Mouse (Mus musculus) spleen, adult 2 months (tissue): ENCODE results near the gene Adnp. TPM values are rescaled to one million over a fixed set of nuclear protein-coding genes. Genes with fewer than 3 reads are reported as not detected.

Experiments used
- DNase-seq, 2 experiments: peaks; one replicate each; pipeline versions ENCODE4 v3.0.0 to v3.0.0-alpha.2; 2012 to 2021; ENCODE audit warnings: low spot score in 2 of 2, low read depth in 1 of 2
- H3K27ac ChIP-seq: fragments of 200-500 bp; 2 replicates; pipeline ENCODE4 v1.5.1; 2012; ENCODE audit warnings: low read length, inconsistent platforms; ENCODE audit not compliant: insufficient read depth
- H3K27me3 ChIP-seq: fragments of 200-500 bp; 2 replicates; pipeline ENCODE4 v1.6.1; 2012; ENCODE audit warnings: mild to moderate bottlenecking, moderate library complexity, low read length, inconsistent platforms; ENCODE audit not compliant: control insufficient read depth, insufficient read depth
- H3K36me3 ChIP-seq: fragments of 200-500 bp; 2 replicates; pipeline ENCODE4 v1.6.1; 2012; ENCODE audit warnings: mild to moderate bottlenecking, low read length, inconsistent platforms; ENCODE audit not compliant: control insufficient read depth, insufficient read depth
- H3K4me1 ChIP-seq: fragments of 200-500 bp; 2 replicates; pipeline ENCODE4 v1.6.1; 2011; ENCODE audit warnings: inconsistent platforms; ENCODE audit not compliant: control insufficient read depth, insufficient read depth, insufficient read length
- H3K4me3 ChIP-seq: fragments of 200-500 bp; 2 replicates; pipeline ENCODE4 v1.5.1; 2011; ENCODE audit warnings: mild to moderate bottlenecking, inconsistent platforms; ENCODE audit not compliant: insufficient read depth, insufficient read length; ENCODE audit errors: extremely low read depth
- CTCF ChIP-seq: fragments of 200-500 bp; IDR thresholded peaks from 2 replicates; pipeline ENCODE4 v1.5.1; 2011; ENCODE audit warnings: mild to moderate bottlenecking, inconsistent platforms; ENCODE audit not compliant: insufficient read depth, insufficient read length, insufficient replicate concordance; ENCODE audit errors: extremely low read depth
- POLR2A ChIP-seq: fragments of 200-500 bp; IDR thresholded peaks from 2 replicates; pipeline ENCODE4 v1.6.1; 2011; ENCODE audit warnings: low read depth, low read length, inconsistent platforms
- WGBS: fragments of 180-500 bp; shearing (Covaris S2); methylation state at CpG from one replicate; pipeline ENCODE4 v1.1.7; 2018; 5-methylcytosine and 5-hydroxymethylcytosine counted together
- polyA plus RNA-seq: library from polyadenylated mRNA; depleted of rRNA; stranded (reverse); fragments of >200 nt; gene quantifications from 2 replicates; pipeline ENCODE4 v1.2.3, GENCODE M21; 2012; rRNA removed

The Adnp gene
- polyA plus RNA-seq, 1 experiment: 15.7 TPM

GRCm38 (mm10) chr2:168145437-168145836 lies 61.5 kb downstream of the Adnp start:
- Histone ChIP-seq H3K27me3 (no peaks in the 10 kb centered on the region), H3K27ac (no peak overlapping the region), H3K4me3 (no peak overlapping the region), H3K36me3 (no peaks in the 10 kb centered on the region), H3K4me1 (no peaks in the 10 kb centered on the region)
- no peak for DNase-seq
- WGBS: 94% methylated on average over 2 of the region's 2 CpGs
- no peak for TF ChIP-seq POLR2A

- Histone ChIP-seq H3K27ac (no peak overlapping the region), H3K27me3 (no peaks in the 10 kb centered on the region), H3K4me1 (no peaks in the 10 kb centered on the region), H3K4me3 (no peak overlapping the region), H3K36me3 (no peaks in the 10 kb centered on the region)
- TF ChIP-seq CTCF (no peak), POLR2A (no peak)
- no peak for DNase-seq
- WGBS: 74% methylated on average over 5 of the region's 5 CpGs
Measured at GRCm38 (mm10) chr2:168143794-168144193, 63.1 kb downstream of the Adnp start.

DNA sequence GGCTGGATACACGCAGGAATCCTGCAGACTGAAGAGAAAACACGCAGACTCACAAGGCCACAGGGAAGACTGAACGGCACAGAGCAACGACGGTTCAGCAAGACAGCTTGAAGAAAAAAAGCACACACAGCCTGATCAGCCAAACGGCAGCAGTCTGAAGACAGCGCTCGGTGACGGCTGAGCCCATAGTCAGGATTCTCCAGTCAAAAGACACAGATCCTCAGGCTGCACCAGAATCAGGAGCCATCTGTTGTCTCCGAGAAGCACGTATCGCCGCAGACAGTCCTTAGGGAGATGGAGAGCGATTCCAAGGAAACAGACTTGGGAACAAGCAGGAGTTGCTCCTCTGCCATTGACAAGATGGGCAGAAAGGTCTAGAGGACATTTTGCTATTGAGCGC lies 69.8 kb downstream of the Adnp start:
- Histone ChIP-seq H3K27me3 (no peaks in the 10 kb centered on the region), H3K36me3 (no peaks in the 10 kb centered on the region), H3K27ac (no peak overlapping the region), H3K4me1 (no peaks in the 10 kb centered on the region), H3K4me3 (no peak overlapping the region)
- WGBS: 90% methylated on average over 15 of the region's 15 CpGs
- no peak for TF ChIP-seq POLR2A
- TF ChIP-seq CTCF: no peak
- DNase-seq: no peak

Other genes starting within 250 kb of the Adnp start
- gene Ripor3, start 196.5 kb downstream of the Adnp start, polyA plus RNA-seq: 5.3 and 6.7 TPM in 2 replicates
- 1.5 and 2.1 TPM in 2 replicates for gene Pard6b, start 126.1 kb downstream of the Adnp start, polyA plus RNA-seq
- 1.1 TPM in 1 of 2 replicates, not detected in the other for gene Gm20716, start 23.3 kb upstream of the Adnp start, polyA plus RNA-seq
- 14.6 and 19.6 TPM in 2 replicates for gene Dpm1, start 23.5 kb upstream of the Adnp start, polyA plus RNA-seq
- 17.0 and 36.5 TPM in 2 replicates for gene Mocs3, start 23.5 kb upstream of the Adnp start, polyA plus RNA-seq
- gene Kcng1, start 74.6 kb upstream of the Adnp start, polyA plus RNA-seq: 0.04 and 0.13 TPM in 2 replicates